Comparison of ENCODE assay signal across 8 mouse cellular contexts in the genomic region with DNA sequence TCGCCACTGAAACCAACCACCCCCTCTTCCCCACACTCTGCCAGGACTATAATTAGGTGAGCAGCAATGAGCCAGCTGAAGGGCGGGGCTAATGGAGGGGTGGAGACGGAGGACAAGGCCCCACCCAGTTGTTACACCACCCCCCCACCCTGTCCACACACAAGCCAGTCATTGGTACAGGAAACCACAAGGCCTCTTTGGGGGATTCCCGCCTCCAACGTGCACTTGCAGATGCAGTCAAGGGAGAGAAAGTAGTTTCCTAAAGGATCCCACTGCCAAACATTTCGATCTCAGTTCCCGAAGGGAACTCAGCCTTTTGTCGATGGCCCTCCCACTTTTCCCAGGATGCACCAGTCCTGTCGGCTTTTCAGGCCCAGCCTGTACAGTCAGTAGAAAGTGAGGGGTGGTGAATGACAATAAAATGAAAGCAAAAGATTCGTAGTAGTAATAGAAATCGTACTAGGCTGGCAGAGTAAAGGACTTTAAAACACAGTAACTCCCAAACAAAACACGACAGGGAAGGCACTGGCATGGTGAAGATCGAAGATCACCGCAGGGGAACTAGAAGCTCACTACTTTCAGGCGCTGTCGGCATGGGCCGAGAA. TPM values are rescaled to one million over a fixed set of nuclear protein-coding genes. Genes with fewer than 3 reads are reported as not detected.
DNase-seq lines count a peak whose midpoint lies in the region; ATAC-seq and TF ChIP-seq lines count a peak whose summit lies in the region.

No protein-coding gene starts in this region.

- peak overlapping the region; percentile 95 for H3K4me2 ChIP-seq in forebrain, postnatal 0 days (ENCODE audit: low read depth)
- H3K4me2 ChIP-seq in hindbrain, embryonic 14.5 days (replicated peaks), result peak overlapping the region; percentile 97
- H3K4me2 ChIP-seq in limb, embryonic 12.5 days, result peak overlapping the region; percentile 87
- peak overlapping the region; percentile 91 for H3K4me2 ChIP-seq in midbrain, embryonic 13.5 days (replicated peaks)

- ATAC-seq in forebrain, postnatal 0 days, result no peak
- ATAC-seq in hindbrain, embryonic 14.5 days (ENCODE audit: low FRiP score), result no peak
- ATAC-seq in limb, embryonic 12.5 days (ENCODE audit: insufficient number of reproducible peaks, insufficient read depth, low FRiP score, low TSS enrichment, low read depth), result no peak
- ATAC-seq in midbrain, embryonic 13.5 days, result no peak

- H3K4me3 ChIP-seq in forebrain, postnatal 0 days (ENCODE audit: low read depth, low read length), result peak overlapping the region; percentile 84
- peak overlapping the region; percentile 93 for H3K4me3 ChIP-seq in hindbrain, embryonic 14.5 days (replicated peaks; ENCODE audit: low read length)
- peak overlapping the region; percentile 98 for H3K4me3 ChIP-seq in limb, embryonic 12.5 days (replicated peaks)
- H3K4me3 ChIP-seq in midbrain, embryonic 13.5 days (replicated peaks), result peak overlapping the region; percentile 89

- peaks cover 9% of the 10 kb centered on the region for H3K4me1 ChIP-seq in forebrain, postnatal 0 days (ENCODE audit: insufficient read depth)
- peaks cover 29% of the 10 kb centered on the region for H3K4me1 ChIP-seq in hindbrain, embryonic 14.5 days (replicated peaks; ENCODE audit: control insufficient read depth, insufficient read depth, low read length)
- H3K4me1 ChIP-seq in limb, embryonic 12.5 days (replicated peaks), result peaks cover 42% of the 10 kb centered on the region
- peaks cover 46% of the 10 kb centered on the region for H3K4me1 ChIP-seq in midbrain, embryonic 13.5 days (replicated peaks)

- no peaks in the 10 kb centered on the region for H3K9me3 ChIP-seq in forebrain, postnatal 0 days (ENCODE audit: low read length)
- H3K9me3 ChIP-seq in hindbrain, embryonic 14.5 days (ENCODE audit: control insufficient read depth, low read length), result no peaks in the 10 kb centered on the region
- no peaks in the 10 kb centered on the region for H3K9me3 ChIP-seq in limb, embryonic 12.5 days
- H3K9me3 ChIP-seq in midbrain, embryonic 13.5 days, result no peaks in the 10 kb centered on the region

- peak; percentile 54 for DNase-seq in layer of hippocampus, adult 11-12 months (ENCODE audit: low spot score)
- DNase-seq in layer of hippocampus, adult 9-10 months (ENCODE audit: low spot score), result no peak
- peak; percentile 39 to 54 for DNase-seq in cerebellum, adult 18-20 months
- DNase-seq in forebrain, postnatal 0 days, result peak; percentile 71
- DNase-seq in hindbrain, embryonic 14.5 days (ENCODE audit: low spot score), result no peak
- peak; percentile 91 for DNase-seq in spleen, postnatal 4 days (ENCODE audit: low spot score in 2 of 2)

- peaks cover 44% of the 10 kb centered on the region for H3K36me3 ChIP-seq in forebrain, postnatal 0 days (ENCODE audit: insufficient read depth)
- peaks cover 46% of the 10 kb centered on the region for H3K36me3 ChIP-seq in hindbrain, embryonic 14.5 days (replicated peaks; ENCODE audit: control insufficient read depth, insufficient read depth)
- peaks cover 47% of the 10 kb centered on the region for H3K36me3 ChIP-seq in limb, embryonic 12.5 days
- peaks cover 44% of the 10 kb centered on the region for H3K36me3 ChIP-seq in midbrain, embryonic 13.5 days

- no peaks in the 10 kb centered on the region for H3K27me3 ChIP-seq in forebrain, postnatal 0 days (ENCODE audit: insufficient read depth, low read length)
- no peaks in the 10 kb centered on the region for H3K27me3 ChIP-seq in hindbrain, embryonic 14.5 days (ENCODE audit: control insufficient read depth, insufficient read depth, low read length)
- H3K27me3 ChIP-seq in limb, embryonic 12.5 days, result no peaks in the 10 kb centered on the region
- no peaks in the 10 kb centered on the region for H3K27me3 ChIP-seq in midbrain, embryonic 13.5 days

- TF ChIP-seq CTCF in forebrain, postnatal 0 days (IDR thresholded peaks at IDR 0.05; ENCODE audit: low read depth), result no peak

- WGBS in forebrain, postnatal 0 days, result 2% methylated on average over 17 of the region's 17 CpGs
- 2% methylated on average over 17 of the region's 17 CpGs for WGBS in hindbrain, embryonic 14.5 days
- under 1% methylated on average over 17 of the region's 17 CpGs for WGBS in limb, embryonic 12.5 days
- 1% methylated on average over 17 of the region's 17 CpGs for WGBS in midbrain, embryonic 13.5 days

- peak overlapping the region; percentile 95 for H3K27ac ChIP-seq in forebrain, postnatal 0 days (ENCODE audit: low read depth, low read length)
- H3K27ac ChIP-seq in hindbrain, embryonic 14.5 days, result peak overlapping the region; percentile 94
- H3K27ac ChIP-seq in limb, embryonic 12.5 days, result peak overlapping the region; percentile 98
- peak overlapping the region; percentile 92 for H3K27ac ChIP-seq in midbrain, embryonic 13.5 days

- H3K9ac ChIP-seq in forebrain, postnatal 0 days, result peak overlapping the region; percentile 87
- peak overlapping the region; percentile 92 for H3K9ac ChIP-seq in hindbrain, embryonic 14.5 days
- H3K9ac ChIP-seq in limb, embryonic 12.5 days (replicated peaks), result peak overlapping the region; percentile 95
- peak overlapping the region; percentile 92 for H3K9ac ChIP-seq in midbrain, embryonic 13.5 days (replicated peaks)

RNA-seq across cellular contexts. Expression of a gene that starts 2.0 kb away (rescaled TPM):
- 489 and 520 TPM in 2 replicates for total RNA-seq in forebrain, postnatal 0 days (2014; rRNA removed)
- 1,306 and 1,372 TPM in 2 replicates for polyA plus RNA-seq in forebrain, postnatal 0 days (2015; fragmentation: Nextera tagmentation; extraction: Ambion mirVana)
- 1,061 and 1,077 TPM in 2 replicates for polyA plus RNA-seq in hindbrain, embryonic 14.5 days (2014; fragmentation: Nextera tagmentation; extraction: Ambion mirVana)
- 1,762 and 1,851 TPM in 2 replicates for polyA plus RNA-seq in limb, embryonic 12.5 days (2016; fragmentation: Nextera tagmentation; extraction: Ambion mirVana)
- 1,160 and 1,188 TPM in 2 replicates for polyA plus RNA-seq in midbrain, embryonic 13.5 days (2015; fragmentation: Nextera tagmentation; extraction: Ambion mirVana)

RNA-seq across cellular contexts. Expression of a gene that starts 6.1 kb away (rescaled TPM):
- 44.4 and 48.0 TPM in 2 replicates for total RNA-seq in forebrain, postnatal 0 days (2014; rRNA removed)
- polyA plus RNA-seq in forebrain, postnatal 0 days (2015; fragmentation: Nextera tagmentation; extraction: Ambion mirVana), result 64.9 and 67.1 TPM in 2 replicates
- 50.4 and 56.5 TPM in 2 replicates for polyA plus RNA-seq in hindbrain, embryonic 14.5 days (2014; fragmentation: Nextera tagmentation; extraction: Ambion mirVana)
- 92.0 and 93.5 TPM in 2 replicates for polyA plus RNA-seq in limb, embryonic 12.5 days (2016; fragmentation: Nextera tagmentation; extraction: Ambion mirVana)
- 81.9 and 87.0 TPM in 2 replicates for polyA plus RNA-seq in midbrain, embryonic 13.5 days (2015; fragmentation: Nextera tagmentation; extraction: Ambion mirVana)

RNA-seq across cellular contexts. Expression of a gene that starts 15.8 kb away (rescaled TPM):
- 7.8 and 22.8 TPM in 2 replicates for total RNA-seq in forebrain, postnatal 0 days (2014; rRNA removed)
- polyA plus RNA-seq in forebrain, postnatal 0 days (2015; fragmentation: Nextera tagmentation; extraction: Ambion mirVana), result 1.5 and 2.5 TPM in 2 replicates
- polyA plus RNA-seq in hindbrain, embryonic 14.5 days (2014; fragmentation: Nextera tagmentation; extraction: Ambion mirVana), result 7.1 and 7.3 TPM in 2 replicates
- polyA plus RNA-seq in limb, embryonic 12.5 days (2016; fragmentation: Nextera tagmentation; extraction: Ambion mirVana), result 14.0 and 15.5 TPM in 2 replicates
- polyA plus RNA-seq in midbrain, embryonic 13.5 days (2015; fragmentation: Nextera tagmentation; extraction: Ambion mirVana), result 3.9 and 4.2 TPM in 2 replicates

RNA-seq across cellular contexts. Expression of a gene that starts 18.9 kb away (rescaled TPM):
- 97.4 and 155 TPM in 2 replicates for total RNA-seq in forebrain, postnatal 0 days (2014; rRNA removed)
- polyA plus RNA-seq in forebrain, postnatal 0 days (2015; fragmentation: Nextera tagmentation; extraction: Ambion mirVana), result 15.6 and 18.2 TPM in 2 replicates
- 25.6 and 28.1 TPM in 2 replicates for polyA plus RNA-seq in hindbrain, embryonic 14.5 days (2014; fragmentation: Nextera tagmentation; extraction: Ambion mirVana)
- polyA plus RNA-seq in limb, embryonic 12.5 days (2016; fragmentation: Nextera tagmentation; extraction: Ambion mirVana), result 10.9 and 12.7 TPM in 2 replicates
- polyA plus RNA-seq in midbrain, embryonic 13.5 days (2015; fragmentation: Nextera tagmentation; extraction: Ambion mirVana), result 18.6 and 19.8 TPM in 2 replicates

RNA-seq across cellular contexts. Expression of a gene that starts 19.0 kb away (rescaled TPM):
- total RNA-seq in forebrain, postnatal 0 days (2014; rRNA removed), result 9.2 and 10.5 TPM in 2 replicates
- polyA plus RNA-seq in forebrain, postnatal 0 days (2015; fragmentation: Nextera tagmentation; extraction: Ambion mirVana), result 10.6 and 11.4 TPM in 2 replicates
- 5.4 and 7.6 TPM in 2 replicates for polyA plus RNA-seq in hindbrain, embryonic 14.5 days (2014; fragmentation: Nextera tagmentation; extraction: Ambion mirVana)
- 30.4 and 32.8 TPM in 2 replicates for polyA plus RNA-seq in limb, embryonic 12.5 days (2016; fragmentation: Nextera tagmentation; extraction: Ambion mirVana)
- 16.1 and 17.1 TPM in 2 replicates for polyA plus RNA-seq in midbrain, embryonic 13.5 days (2015; fragmentation: Nextera tagmentation; extraction: Ambion mirVana)

Comparison
In these comparisons a context has a peak if more than half of its experiments do, and no peak if none do; other contexts are left out.
1. DNase-seq: peak in layer of hippocampus, adult 11-12 months (single experiment), cerebellum, adult 18-20 months (2 of 2), forebrain, postnatal 0 days (single experiment) and spleen, postnatal 4 days (2 of 2); none in layer of hippocampus, adult 9-10 months (single experiment) and hindbrain, embryonic 14.5 days (single experiment).
2. Peak in every context shown above with its lines, with median percentiles within 50 percentile points of each other: H3K27ac ChIP-seq, H3K4me2 ChIP-seq, H3K4me3 ChIP-seq and H3K9ac ChIP-seq.